Mouse (Mus musculus) CD4-positive, CD25-positive, alpha-beta regulatory T cell, adult 2 months (primary cell): ENCODE measurements around the gene Pigq.

ENCODE experiments used
- DNase-seq: peaks from one replicate; pipeline ENCODE4 v3.0.0-alpha.2; 2012; ENCODE audit warnings: low read depth, low spot score

Gene Pigq

GRCm38 (mm10) chr17:25925348-25925747 lies 19.4 kb downstream of the Pigq start:
- no peak for DNase-seq

- DNase-seq: no peak
These were observed 22.6 kb downstream of the Pigq start for GRCm38 (mm10) chr17:25922120-25922519.

DNA sequence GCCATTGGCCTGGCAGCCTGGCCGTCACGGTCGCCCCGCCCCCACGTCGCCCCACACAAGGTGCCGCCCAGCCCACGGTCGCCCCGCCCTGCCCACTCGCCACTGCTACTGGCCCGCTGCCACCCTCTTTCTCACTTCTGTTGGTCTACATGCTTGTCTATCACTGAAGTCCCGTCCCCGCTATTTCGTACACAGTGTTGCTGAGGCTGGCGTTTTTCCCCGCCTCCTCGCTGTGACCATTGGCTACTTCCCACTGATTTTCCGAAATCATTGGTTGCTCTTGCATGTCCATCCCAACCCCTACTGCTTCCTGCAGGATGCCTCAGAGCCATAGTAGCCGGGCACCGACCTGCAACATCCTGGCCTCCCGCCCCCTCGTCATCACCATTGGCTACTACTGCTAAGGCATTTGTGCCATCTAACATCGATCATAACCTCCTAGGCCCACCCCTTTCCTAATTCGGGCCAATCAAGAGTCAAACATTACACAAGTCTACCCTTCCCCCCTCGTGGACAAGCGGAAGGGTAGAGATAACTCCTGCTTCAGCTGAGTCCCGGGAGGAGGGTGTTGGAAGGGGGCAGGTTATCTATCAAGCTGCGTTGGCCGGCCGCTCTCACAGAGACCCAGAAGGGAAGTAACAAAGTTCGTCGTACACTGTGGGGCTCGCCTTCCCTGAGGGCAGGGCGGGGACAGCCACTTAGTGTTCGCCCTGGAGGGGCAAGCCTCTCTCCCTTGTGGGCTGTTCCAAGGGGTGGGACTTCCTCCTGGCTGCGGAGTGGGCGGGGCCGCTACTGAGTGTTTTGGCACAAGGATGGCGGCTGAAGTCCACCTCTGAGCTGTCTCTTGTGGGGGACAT lies 24.7 kb downstream of the Pigq start:
- DNase-seq: peak; percentile 100

GRCm38 (mm10) chr17:25919144-25919785 lies 25.5 kb downstream of the Pigq start, which contains the start of gene Rab40c:
TSS of gene Rab40c (minus strand) at chr17:25919727.
- DNase-seq: peak; percentile 72

- DNase-seq: no peak
These were observed 26.5 kb downstream of the Pigq start for GRCm38 (mm10) chr17:25918037-25918750.

- no peak for DNase-seq
These were observed 27.6 kb downstream of the Pigq start for GRCm38 (mm10) chr17:25916931-25917647.

- DNase-seq: no peak
These were observed 30.4 kb downstream of the Pigq start for GRCm38 (mm10) chr17:25914295-25914694.

DNA sequence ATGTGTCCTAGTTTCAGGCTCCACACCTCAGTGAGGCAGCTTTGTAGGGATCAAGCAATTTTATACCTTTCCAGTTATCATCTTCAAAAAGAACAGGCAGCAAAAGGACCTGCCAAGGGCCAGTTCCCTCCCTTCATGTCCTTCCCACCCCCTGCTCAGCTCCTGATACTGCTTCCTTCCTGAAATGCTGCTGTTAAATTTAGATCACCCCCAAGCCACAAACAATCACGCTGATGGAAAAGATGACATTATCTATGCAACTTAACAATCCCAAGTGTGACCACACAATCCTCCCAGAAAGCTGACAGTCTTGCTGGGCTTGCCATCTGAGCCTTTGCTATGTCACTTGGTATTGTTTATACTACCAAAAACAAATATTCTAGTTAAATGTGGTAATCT lies 30.9 kb downstream of the Pigq start:
- no peak for DNase-seq

DNA sequence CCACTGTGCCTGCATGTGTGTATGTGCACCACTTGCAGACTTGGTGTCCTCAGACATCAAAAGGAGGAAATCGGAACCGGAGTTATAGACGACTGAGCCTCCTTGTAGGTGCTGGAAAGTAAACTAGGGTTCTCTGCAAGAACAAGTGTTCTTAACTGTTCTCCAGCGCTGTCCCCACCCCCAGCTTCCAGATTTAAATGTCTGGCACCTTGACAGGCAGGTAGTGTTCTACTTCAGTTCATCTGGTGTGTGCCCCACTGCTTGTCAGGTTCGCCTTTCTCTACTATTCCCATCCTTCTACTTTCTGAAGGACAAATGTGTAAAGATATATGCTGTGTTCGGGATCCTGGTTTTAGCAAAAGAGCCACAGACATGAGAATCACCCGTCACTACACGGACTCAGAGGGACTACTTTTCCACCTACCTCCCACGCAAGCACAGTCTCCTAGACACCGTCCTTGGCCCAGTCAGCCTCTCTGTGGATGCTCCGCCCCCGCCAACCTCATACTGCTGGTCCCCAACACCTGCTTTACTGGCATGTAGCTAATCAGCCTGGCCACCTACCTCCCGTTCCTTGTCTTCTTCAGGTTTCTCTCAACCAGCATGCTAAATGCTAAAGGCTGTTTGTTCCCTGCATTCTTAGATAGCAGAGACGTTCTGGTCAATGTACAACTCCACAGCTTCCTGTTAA lies 31.4 kb downstream of the Pigq start:
- no peak for DNase-seq

DNA sequence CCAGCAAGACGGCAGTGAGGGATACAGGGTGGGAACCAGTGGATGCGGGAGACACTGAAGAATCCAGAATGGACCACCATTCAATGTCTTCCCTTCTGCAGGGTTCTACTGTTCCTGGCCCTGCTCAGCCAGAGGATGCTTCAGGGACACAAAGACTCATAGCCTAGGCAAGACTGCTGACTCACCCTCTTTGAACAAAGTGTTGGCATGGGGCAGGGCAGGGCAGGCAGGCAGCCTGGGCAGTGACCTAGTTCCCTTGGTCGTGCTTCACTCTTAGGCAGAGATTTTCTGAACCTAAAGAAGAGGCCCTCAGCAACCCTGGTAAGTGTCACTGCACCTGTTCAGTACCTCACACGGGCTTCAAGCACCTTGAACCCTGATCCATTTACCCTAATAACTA lies 32.9 kb downstream of the Pigq start:
- DNase-seq: no peak

DNA sequence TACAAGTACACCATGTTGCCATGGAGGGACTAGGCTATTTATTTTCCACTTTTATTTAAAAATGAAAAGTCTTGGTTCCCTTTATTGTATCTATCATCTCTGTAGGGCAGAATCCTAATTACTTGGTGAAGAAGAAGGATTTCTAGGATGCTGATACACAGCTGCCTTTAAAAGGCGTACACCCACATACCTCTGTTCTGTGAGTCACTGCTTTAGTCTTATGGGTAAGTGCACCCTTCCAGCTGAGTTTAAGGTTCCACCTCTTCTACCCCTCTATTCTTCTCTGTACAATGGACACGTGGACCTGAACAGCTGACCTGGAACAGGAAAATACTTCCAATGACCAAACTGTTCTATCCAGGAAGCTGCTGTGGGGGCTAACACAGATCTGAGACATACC lies 37.1 kb downstream of the Pigq start:
- no peak for DNase-seq

- DNase-seq: no peak
These were observed 41.7 kb downstream of the Pigq start for GRCm38 (mm10) chr17:25903061-25903460.

GRCm38 (mm10) chr17:25900193-25900592 lies 44.5 kb downstream of the Pigq start:
- no peak for DNase-seq

- DNase-seq: no peak
These were observed 48.8 kb downstream of the Pigq start for GRCm38 (mm10) chr17:25895891-25896290.

DNA sequence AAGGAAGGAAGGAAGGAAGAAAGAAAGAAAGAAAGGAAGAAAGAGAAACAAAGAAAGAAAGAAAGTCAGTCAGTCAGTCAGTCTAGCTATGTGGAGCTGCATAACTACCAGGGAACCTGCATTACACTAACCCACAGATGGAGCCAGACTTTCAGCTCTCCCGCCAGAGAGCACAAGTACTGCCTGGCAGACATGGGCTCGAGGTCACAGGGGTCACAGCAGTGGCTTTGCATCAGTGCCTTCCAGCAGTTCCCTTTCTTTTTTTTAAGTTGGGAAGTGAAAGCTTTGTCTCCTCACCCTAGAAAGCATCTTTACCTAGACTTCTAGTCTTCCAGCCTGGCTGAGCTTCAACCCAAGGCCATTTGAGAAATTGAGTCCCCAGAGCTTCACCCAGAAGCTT lies 49.3 kb downstream of the Pigq start:
- no peak for DNase-seq

DNA sequence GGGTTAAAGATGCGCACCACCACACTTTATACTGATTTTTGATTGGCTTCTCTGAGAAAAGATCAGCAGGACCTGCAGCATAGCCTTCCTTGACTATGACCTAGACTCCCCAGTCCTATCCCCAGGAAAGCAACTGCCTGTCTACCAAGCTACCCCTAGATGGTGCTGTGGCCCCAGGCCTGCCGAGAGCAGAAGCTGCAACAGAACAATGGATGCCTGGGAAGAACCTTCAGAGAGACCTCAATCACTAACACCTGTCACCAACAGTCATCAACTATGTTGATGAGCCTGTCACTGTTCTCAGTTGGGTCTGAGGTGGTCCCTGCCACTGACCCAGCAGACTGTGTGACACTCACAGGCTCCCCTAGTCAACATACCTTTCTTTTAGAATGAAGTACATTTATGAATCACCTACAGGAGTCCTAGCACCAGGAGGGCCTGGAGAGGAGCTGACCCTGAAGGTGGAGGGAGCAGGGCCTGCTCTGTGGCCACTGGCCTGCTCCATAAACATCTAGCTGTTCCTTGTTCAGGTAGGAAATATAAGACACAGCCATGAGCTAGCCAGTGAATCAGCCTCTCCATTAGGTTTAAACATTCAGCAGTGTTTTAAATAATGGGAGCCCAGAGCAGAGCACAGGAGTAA lies 50.6 kb downstream of the Pigq start:
- peak; percentile 86 for DNase-seq

DNA sequence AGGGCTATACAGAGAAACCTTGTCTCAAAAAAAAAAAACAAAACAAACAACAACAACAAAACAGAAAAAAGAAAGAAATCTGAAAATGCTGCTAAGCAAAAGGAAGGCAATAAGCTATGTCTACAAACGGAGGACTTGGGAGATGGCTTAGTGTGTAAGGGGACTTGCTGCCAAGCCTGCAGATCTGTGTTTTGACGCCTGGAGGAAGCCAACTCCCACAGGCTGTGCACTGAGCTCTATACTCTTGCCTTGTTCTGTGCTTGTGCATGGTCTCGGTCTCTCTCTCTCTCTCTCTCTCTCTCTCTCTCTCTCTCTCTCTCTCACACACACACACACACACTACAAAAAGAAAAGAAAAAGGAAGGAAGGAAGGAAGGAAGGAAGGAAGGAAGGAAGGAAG lies 55.9 kb downstream of the Pigq start:
- DNase-seq: no peak

DNA sequence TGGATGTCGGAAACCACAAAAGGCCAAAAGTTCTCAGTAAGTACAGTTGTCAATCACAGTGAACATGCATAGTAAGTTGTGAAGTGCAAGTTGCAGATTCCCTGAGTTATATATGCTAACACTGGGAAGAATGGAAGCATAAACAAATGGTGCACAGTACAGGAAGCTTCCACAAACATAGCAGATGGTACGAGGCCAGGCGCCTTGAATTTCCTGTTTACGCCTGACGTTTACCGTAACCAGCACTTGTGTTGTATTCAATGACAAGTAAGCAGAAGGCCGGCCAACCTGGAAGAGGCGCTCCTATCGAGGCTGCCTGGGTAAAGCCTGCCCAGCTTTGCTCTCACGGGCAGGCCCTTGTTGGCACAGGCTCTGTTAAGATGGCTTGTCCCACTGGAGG lies 57.3 kb downstream of the Pigq start:
- no peak for DNase-seq

DNA sequence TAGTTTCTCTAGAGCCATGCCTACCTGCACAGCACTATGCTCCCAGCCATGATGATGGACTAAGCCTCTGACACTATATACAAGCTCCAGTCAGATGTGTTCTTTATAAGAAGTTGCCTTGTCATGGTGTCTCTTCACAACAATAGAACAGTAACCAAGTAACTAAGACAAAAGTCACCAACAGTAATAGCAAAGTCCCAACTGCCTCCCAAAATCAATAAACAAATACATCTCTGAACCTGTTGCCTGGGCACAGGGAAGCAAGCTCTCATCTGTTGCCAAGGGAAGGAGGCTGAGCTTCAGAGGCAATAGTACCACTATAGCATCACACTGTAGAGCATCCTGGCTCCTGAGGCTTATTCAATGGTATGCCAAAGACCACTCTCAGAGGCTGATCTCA lies 57.9 kb downstream of the Pigq start:
- no peak for DNase-seq

DNA sequence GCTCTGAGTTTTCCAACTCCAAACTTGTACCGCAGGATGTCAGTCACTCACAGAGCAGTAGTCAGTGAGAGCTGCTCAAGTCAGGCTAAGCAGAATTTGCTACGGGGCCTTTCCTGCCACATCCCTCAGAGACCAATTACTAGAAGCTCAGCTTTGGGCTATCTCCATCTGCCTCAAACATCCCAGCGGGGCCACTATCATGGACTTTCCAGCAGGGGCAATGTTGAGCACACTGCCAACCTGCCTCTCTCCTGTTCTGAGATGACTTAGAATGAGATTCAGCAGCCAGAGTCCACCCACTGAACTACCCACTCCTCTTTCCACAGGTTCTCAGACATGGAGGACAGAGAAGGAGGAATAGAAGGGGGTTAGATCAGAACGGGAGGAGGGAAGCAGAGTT lies 59.1 kb downstream of the Pigq start:
- DNase-seq: peak; percentile 60

- DNase-seq: no peak
These were observed 60.9 kb downstream of the Pigq start for GRCm38 (mm10) chr17:25883824-25884223.
